Mouse (Mus musculus) embryonic fibroblast, embryonic 13.5 days (primary cell): Measurements from ENCODE around the gene Nfkb1.

Source experiments
- CTCF ChIP-seq: IDR thresholded peaks from 2 replicates; pipeline ENCODE4 v1.5.1; 2011; ENCODE audit warnings: mild to moderate bottlenecking, control low read depth, low read length, moderate library complexity, borderline replicate concordance; ENCODE audit not compliant: insufficient read depth
- POLR2A ChIP-seq: IDR thresholded peaks from 2 replicates; pipeline ENCODE4 v1.6.1; 2011; ENCODE audit warnings: low read depth, mild to moderate bottlenecking, control low read depth, low read length, moderate library complexity

DNA sequence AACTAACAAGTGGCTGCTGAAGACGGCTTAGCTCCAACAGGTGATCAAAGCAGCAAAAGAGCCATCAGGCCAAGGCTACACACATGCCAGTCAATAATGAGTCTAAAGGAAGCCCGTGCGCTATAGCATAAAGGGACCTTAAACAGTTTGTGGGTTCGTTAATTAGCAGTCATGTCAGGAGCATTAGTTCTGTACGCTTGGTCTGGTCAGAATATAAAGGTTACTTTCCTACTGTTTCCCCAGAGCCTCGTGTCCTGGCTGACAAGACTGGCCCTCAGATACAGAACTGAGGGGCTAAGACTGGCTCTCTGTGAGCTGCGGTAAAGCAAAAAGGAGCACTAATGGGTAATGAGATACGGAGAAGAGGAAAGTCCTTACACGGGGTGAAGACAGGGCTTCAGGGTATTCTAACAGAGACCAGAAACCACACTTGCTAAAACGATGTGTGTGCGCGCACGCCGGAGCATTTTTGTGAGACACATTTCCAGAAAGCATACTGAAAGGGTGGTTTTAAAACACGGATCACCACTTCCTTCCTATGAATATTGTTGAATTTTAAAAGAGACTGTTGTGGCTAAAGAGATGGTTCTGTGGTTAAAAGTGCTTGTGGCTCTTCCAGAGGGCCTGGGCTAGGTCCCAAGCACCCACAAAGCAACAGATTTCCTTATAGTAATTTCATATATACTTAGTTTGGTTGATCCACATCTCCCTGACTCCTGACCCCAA, 29.0 kb downstream of the Nfkb1 start:
- no peak for TF ChIP-seq CTCF
- TF ChIP-seq POLR2A: no peak
